Mouse (Mus musculus) adipocyte (in vitro differentiated cells): Measurements from ENCODE around the gene Ppa1.
A peak's percentile ranks its signal among the peaks of the same experiment; 100 is the strongest.

ENCODE experiments used
- DNase-seq: peaks from one replicate; pipeline ENCODE4 v3.0.0-alpha.2; 2016; ENCODE audit warnings: low spot score

Gene Ppa1

DNA sequence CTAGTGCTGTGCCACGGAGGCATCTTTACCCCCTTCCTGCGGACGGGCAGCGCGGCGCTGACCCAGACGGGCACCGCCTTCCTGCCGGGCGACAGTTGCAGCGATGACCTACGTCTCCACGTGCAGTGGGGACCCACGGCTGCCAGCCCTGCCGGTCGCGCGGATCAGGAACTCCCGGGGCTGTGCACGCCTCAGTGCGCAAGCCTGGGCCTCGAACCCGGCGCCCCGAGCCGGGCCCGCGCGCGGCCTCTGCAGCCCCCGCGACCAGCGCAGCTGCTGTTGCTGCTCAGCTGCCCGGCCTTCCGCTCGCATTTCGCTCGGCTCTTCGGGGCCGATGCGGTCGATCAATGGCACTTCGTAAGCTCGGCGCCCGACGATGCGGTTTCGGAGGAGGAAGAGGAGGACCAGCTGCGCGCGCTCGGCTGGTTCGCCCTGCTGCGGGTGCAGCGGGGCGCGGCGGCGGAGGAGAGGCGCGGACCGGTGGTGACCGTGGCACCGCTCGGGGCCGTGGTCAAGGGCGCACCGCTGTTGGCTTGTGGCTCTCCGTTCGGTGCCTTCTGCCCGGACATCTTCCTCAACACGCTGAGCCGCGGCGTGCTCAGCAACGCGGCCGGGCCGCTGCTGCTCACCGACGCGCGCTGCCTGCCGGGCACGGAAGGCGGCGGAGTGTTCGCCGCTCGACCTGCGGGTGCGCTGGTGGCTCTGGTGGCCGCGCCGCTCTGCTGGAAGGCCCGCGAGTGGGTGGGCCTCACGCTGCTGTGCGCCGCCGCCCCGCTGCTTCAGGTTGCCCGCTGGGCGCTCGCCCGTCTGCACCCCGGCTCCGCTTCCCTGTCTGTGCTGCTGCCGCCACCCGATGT is 47.6 kb downstream of the Ppa1 start:
- DNase-seq: no peak

- no peak for DNase-seq
These were observed 48.1 kb downstream of the Ppa1 start for GRCm38 (mm10) chr10:61696560-61696823.

- peak; percentile 51 for DNase-seq
These were observed 48.7 kb downstream of the Ppa1 start for GRCm38 (mm10) chr10:61697028-61697427.

DNA sequence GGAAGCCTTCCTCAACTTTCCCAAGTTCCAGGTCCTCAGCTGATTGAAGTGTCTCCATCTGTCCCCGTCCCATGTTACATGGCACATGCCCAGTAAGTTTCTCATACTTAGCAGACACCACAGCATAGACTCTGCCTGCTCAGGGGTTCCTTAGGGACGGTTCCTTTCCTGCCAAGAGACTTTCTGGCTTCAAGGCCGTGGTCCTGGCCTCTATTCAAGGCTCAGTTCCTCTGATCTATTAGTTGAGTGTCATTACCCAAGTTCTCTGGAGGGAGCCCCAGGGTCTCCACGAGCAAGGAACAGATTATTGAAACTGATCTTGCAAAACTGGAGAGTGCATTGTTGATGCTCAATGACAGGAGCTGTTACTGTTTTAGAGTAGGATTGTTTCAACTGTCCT is 56.3 kb downstream of the Ppa1 start:
- DNase-seq: peak; percentile 37

DNA sequence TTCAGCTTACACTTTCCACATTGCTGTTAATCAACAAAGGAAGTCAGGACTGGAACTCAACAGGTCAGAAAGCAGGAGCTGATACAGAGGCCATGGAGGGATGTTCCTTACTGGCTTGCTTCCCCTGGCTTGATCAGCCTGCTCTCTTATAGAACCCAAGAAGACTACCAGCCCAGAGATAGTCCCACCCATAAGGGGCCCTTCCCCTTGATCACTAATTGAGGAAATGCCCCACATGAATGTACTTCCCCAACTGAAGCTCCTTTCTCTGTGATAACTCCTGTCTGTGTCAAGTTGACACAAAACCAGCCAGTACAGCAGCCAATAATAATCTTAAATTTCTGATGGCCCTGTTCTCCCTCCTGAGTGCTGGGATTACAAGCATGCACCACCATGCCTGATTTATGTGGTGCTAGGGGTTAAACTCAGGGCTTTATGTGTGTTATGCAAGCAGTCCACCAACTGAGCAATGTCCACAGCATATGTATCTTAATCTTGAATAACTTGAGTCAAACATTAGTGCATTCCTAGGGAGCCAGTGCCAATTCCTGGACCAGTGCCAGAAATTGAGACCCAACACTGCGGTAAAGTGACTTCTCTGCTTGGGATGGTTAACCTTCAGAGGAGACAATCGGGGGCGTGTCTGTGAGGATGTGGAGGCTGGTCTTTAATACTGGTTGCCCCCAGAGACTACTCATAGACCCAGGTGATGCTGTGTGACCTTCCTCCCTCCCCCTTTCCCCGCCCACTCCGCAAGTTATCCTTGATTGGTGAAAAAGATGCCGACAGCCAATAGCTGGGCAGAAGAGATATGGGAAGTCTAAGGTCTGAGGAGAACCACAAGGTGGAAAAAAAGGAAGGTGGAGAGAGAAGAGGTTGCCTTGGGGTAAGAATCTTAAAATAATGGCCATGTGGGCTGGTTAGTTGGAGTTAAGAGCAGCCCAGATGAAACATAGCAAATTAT is 58.3 kb downstream of the Ppa1 start:
- DNase-seq: no peak

- DNase-seq: no peak
These were observed 65.2 kb downstream of the Ppa1 start for GRCm38 (mm10) chr10:61713601-61714000.

GRCm38 (mm10) chr10:61714146-61714545 is 65.8 kb downstream of the Ppa1 start:
- DNase-seq: no peak

DNA sequence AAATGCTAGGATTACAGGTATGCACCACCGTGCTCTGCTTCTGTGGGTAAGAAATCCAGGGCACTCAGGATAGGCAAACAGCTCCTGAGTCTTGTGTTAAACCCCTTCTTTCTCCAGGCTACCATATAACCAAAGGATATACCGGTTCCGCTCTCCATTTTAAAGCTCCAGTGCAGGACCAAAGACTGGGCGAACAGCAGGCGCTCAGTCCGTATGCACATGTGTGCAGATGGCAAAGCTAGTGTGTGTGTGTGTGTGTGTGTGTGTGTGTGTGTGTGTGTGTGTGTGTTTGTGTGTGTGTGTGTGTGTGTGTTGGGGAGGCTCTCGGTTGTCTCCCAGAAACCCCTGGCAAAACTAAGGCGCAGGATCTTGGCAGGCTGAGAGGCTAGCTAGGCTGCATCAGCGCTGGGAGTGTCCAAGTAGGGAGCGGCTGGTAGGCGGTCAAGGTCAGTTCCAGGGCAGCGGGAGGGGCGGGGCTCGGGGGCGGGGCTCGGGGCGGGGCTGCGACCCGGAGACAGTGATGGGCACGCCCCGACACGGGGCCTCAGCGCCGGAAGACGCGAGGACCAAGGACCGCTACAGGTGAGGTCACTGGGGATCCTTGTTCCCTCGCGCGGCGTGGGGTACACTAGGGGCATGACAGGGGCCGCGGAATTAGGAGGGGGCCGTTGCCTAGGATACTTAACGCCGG is 66.6 kb downstream of the Ppa1 start, which contains the start of gene Aifm2:
TSS of gene Aifm2 (plus strand) at position 493 of the 691 bp plus-strand sequence.
- DNase-seq: peak; percentile 89

DNA sequence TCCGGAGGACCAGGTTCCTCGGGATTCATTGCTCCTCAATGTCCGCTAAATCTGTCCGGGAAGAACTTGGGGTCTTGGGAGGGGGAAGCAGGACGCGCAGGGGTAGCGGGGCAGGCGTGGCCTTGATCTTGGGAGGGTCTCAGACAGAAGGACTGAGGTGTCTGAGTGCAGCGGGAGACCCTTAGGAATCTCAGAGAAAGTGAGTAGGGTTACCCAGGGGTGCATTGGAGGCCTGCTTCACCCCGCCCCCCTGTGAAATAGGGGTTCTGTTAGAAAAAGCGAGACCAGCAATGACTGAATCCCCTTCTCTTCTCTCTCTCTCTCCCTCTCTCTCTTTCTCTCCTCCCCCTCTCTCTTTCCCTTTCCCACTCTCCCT is 67.1 kb downstream of the Ppa1 start:
- DNase-seq: no peak

DNA sequence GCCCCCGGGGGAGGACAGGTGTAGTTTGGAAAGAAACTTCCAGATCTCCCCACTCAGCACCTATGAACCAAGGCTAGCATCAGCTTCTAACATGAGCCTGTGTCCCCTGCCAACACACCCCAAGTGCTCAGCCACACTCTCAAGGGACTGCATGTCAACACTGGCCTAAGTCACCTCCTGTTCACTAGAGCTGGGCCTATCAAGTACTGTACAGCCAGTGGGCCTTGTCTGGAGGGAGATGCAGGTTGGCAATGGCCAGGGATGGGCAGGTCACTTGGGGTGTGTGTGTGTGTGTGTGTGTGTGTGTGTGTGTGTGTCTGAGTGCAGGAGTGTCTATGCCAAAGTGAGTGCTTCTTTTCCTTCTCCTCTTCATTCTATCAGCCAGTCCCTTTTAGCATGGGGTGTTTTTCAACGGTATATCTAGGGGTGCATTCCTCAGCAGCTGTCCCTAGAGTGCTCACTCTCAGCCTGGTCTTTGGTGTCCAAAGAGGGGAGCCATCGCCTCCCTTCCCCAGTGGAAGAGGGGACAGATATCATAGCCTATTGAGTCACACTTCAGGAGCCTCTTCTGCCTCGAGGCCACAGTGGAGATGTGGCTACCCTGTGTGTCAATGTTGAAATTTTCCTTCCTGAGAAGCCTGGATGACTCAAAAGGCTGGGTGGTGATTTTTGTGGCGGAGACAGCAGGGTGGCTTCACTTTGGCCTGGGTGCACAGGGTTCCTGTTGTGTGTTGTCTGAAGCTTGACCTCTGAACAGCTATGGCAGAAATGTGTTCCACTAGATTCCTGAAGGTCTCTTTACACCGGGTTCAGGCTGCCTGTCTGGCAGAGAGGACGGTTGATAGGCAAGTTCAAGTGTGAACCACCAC is 67.9 kb downstream of the Ppa1 start:
- peak; percentile 67 for DNase-seq

DNA sequence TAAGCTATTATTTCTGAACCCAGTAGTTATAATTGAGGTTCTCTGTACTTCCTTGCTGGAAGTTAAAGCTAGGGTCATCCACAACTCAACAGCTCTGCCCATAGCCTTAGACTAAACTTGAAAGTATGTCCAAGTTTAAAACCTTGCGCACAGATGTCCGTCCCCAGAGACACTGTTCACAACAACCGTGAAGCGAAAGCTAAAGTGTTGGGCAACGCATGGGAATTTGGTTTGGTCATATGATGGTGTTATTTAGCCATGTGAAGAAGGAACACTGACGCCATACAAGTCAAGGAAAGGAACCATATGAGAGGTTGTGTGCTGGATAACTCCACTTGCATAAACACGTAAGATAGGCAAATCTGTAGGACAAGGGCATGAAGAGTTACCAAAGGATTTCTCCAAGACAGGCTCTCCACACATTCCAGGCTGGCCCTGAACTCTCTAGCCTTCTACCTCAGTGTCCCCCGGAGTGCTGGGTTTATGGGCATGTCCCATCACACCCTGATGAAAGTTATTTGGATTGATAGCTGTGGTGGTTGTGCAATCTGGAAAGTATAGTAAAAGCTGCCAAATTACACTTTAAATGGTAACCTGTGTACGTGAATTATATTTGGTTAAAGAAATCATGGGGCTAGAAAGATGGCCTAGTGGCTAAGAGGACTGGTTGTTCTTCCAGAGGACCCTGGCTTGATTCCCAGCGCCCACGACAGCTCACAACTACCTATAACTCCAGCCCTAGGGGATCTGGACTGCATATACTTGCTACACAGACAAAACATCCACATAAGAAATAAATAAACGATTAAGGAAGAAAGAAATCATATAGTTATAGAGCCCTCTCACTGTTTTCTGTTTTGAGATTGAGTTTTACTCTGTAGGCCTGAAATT is 69.3 kb downstream of the Ppa1 start:
- peak; percentile 90 for DNase-seq

- DNase-seq: peak; percentile 85
These were observed 72.0 kb downstream of the Ppa1 start for GRCm38 (mm10) chr10:61720331-61720730.

DNA sequence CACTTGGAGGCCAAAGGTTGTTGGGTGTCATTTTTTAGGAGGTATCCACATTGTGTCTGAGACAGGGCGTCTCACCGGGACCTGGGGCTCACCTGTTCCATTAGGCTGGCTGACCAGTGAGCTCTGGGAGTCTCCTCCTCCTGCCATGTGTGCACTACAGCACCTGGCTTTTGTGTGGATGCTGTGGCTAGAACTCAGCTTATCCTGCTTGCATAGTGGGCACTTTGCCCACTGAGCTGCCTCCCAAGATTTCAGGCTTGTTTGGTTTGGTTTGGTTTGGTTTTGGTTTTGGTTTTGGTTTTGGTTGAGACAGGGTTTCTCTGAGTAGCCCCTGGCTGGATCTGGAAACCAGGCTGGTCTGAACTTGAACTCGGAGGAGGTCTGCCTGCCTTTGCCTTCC is 73.9 kb downstream of the Ppa1 start:
- DNase-seq: peak; percentile 73

- DNase-seq: peak; percentile 47
These were observed 74.9 kb downstream of the Ppa1 start for GRCm38 (mm10) chr10:61723271-61723670.
